Mouse (Mus musculus) C2C12 (cell line): ENCODE data around the gene Trub2.

Experiments used
- CTCF ChIP-seq: IDR thresholded peaks from one replicate; pipeline ENCODE4 v1.5.1; 2011; ENCODE audit not compliant: control insufficient read depth, insufficient read depth, insufficient read length
- FOSL1 ChIP-seq: IDR thresholded peaks from one replicate; pipeline ENCODE4 v1.8.0; 2011; ENCODE audit warnings: mild to moderate bottlenecking, low read length; ENCODE audit not compliant: poor library complexity, insufficient read depth, severe bottlenecking
- MAX ChIP-seq: IDR thresholded peaks from one replicate; pipeline ENCODE4 v1.6.1; 2011; ENCODE audit warnings: mild to moderate bottlenecking, control low read depth
- MYOG ChIP-seq: IDR thresholded peaks from one replicate; pipeline ENCODE4 v1.6.1; 2011; ENCODE audit not compliant: control insufficient read depth, insufficient read length; ENCODE audit errors: extremely low read depth
- USF1 ChIP-seq: IDR thresholded peaks from one replicate; pipeline ENCODE4 v1.6.1; 2011; ENCODE audit warnings: low read depth, mild to moderate bottlenecking, control low read depth, moderate library complexity

- TF ChIP-seq CTCF (peak; percentile 87), USF1 (no peak), FOSL1 (no peak), MYOG (no peak), MAX (no peak)
These were observed 56.8 kb downstream of the Trub2 start for GRCm38 (mm10) chr2:29731545-29731944.
